Mouse (Mus musculus): ENCODE results near the gene Prkn.
A peak's percentile ranks its signal among the peaks of the same experiment; 100 is the strongest.

Gene Prkn

GRCm38 (mm10) chr17:10840148-10840707, at the start of gene Prkn, which contains the start of gene Pacrg:
Gene Prkn (plus strand): TSS chr17:10840384.
Gene Pacrg (minus strand): TSS chr17:10840311.
- peak; percentile 98 for DNase-seq (ENCODE audit: low read depth, low spot score)

GRCm38 (mm10) chr17:10791661-10792060, 48.5 kb upstream of the Prkn start:
- DNase-seq (ENCODE audit: low read depth, low spot score), result no peak

- no peak for DNase-seq (ENCODE audit: low read depth, low spot score)
Measured at GRCm38 (mm10) chr17:10806692-10807091, 33.5 kb upstream of the Prkn start.

DNA sequence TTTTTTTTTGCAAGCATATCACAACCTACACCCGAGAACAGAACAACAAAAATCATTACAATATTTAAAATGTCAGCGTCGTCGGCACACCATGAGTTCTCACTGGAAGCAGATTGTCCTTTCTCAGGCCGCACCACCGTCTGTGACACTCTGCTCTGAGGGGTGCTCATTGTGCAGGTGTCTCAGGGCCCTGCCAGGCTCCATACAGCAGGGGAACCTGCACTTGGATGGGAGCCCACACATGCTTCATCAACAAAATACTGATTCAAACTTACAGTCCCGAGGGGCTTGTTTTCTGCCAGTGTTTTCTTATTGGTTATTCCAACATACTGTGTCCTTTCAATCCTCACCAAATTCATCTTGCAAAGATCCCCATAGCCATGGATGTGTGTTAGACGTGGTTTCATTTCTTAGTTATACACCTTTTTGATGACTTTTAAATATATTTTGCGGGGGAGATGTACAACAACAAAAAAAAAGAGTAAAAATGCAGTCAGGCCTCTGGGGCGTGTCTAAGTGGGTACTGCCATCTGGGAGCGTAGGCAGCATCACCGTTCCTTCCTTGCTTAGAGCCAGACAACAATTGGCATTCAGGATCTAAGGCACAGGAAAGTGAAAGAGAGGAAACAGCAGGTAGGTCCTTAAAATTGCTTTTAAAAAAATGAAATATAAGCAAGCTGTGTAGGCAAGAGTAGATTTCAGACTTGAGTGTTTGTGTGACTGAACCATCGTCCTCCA, 32.8 kb upstream of the Prkn start:
- DNase-seq (ENCODE audit: low read depth, low spot score), result peak; percentile 40

GRCm38 (mm10) chr17:10808571-10808970, 31.6 kb upstream of the Prkn start:
- no peak for DNase-seq (ENCODE audit: low read depth, low spot score)

- peak; percentile 22 for DNase-seq (ENCODE audit: low read depth, low spot score)
Measured at GRCm38 (mm10) chr17:10818971-10819370, 21.2 kb upstream of the Prkn start.

DNA sequence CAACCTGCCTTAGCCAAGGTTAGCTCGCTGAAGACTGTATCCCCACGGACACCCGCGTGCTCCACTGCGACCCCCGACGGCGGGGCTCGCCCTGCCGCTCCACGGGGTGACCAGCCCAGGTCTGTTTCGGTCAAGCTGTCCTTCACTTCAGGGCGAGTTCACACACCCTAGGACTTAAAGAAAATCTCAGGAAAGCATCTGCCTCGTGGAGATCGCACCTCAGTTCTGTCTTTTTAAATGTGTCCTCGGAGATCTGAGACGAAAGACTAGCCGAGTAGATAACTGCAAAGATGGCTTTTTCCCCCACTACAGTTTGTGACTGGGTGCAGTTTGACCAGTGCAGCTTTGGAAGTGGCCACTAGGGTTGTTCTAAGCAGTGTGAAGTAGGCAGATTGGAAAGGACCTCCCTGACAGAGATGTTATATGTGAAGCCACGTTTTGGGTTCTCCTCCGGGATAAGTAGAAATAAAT, 582 bp downstream of the Prkn start:
- no peak for DNase-seq (ENCODE audit: low read depth, low spot score)

- no peak for DNase-seq (ENCODE audit: low read depth, low spot score)
Measured at GRCm38 (mm10) chr17:10854207-10854606, 14.0 kb downstream of the Prkn start.

- no peak for DNase-seq (ENCODE audit: low read depth, low spot score)
Measured at GRCm38 (mm10) chr17:10874208-10875187, 34.3 kb downstream of the Prkn start.

DNA sequence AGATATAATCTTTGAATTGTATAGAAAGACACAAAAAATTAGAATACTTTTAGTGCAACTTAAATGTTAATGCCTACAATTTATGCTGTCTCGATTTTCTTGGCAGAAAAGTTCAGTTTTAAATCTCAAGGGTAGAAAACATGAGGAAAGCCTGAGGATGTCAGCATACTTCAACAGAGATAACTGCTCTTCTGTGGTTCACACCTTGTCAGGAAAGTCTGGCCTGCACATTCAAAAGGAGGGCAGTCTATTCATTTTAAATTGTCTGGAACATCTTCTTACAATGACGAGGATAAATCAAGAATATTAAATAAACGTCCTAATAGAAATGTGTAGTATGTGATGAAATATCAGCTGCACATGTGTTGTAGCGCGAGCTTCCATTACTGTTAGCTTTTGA, 38.8 kb downstream of the Prkn start:
- no peak for DNase-seq (ENCODE audit: low read depth, low spot score)

DNA sequence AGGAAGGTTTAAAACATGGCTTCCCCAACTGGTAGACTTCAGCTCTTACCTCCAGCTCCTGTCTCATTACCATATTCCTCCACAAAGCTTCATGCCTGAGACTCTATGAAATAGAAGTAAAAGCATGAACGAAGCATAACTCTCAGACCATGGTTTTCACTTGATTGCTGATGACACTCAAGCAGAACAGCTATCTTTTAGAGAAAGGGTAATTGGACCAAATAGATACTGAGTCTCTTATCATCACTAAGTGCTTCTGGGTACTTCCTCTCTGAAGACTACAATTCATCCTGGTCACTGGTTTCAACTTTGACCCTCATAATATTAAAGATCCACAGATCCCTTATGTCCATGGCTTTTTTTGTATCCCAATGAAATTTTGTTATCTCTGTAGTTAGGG, 42.1 kb downstream of the Prkn start:
- DNase-seq (ENCODE audit: low read depth, low spot score), result no peak

DNA sequence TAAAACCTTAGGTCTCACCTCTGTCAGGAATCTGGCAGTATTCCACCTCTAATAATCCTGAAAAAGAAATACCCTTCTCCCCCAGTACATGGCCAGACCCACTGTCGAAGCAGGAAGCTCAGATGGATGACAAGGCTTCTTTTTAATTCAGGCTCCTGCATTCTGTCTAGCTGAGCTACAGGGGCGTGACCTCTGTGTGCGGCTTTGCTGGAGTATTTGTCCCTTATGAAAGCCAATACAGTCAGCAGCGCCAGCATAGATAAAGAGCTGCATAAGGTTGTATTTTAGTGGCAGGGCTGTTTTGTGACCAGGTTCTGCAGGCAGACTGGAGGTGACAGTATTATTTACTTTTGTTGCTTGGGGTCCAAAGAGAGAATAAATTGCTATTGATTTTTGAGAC, 47.7 kb downstream of the Prkn start:
- no peak for DNase-seq (ENCODE audit: low read depth, low spot score)

DNA sequence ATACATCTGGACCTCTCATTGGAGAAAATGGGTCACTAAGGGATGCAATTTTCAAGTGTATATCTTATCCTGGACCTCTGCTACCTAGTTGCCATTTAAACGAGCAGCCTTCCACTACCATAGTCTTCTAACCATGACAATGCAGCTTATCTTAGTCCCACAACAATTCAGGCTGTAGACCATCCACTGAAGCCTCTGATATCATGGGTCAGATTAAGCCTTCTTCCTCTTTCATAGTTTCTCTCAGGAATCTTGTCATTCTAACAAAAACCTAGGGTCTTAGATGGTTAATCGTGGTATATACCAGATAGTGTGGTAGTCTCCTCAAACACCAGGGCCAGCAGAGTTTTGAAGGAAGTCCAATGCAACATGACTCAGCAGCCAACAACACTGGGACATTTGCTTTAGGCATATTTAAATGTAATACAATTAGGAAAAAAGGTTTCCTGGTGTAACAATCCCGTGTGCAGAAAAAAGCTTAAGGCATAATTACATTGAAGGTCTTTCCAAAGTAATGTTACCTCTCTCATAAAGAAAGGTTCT, 61.6 kb downstream of the Prkn start:
- DNase-seq (ENCODE audit: low read depth, low spot score), result no peak

DNA sequence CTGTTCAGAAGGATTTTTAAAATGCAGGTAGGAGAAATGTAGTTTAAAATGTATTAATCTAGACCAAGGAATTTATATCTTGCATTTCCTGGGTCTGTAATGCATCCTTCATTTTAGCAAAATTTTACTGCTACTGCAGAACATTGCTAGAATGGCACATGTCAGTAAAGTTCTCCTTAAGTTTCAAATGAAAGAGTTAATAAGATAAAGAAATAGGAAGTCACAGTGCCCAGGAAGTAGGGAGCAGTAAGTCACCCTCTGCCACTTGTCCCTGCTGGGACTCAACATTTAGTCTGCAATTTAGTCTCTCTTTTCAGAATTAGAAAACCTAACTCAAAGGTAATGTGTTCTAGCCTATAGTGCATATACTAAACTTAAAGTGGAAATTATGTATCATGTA, 96.5 kb downstream of the Prkn start:
- no peak for DNase-seq (ENCODE audit: low read depth, low spot score)

- no peak for DNase-seq (ENCODE audit: low read depth, low spot score)
Measured at GRCm38 (mm10) chr17:10937844-10938243, 97.7 kb downstream of the Prkn start.

DNA sequence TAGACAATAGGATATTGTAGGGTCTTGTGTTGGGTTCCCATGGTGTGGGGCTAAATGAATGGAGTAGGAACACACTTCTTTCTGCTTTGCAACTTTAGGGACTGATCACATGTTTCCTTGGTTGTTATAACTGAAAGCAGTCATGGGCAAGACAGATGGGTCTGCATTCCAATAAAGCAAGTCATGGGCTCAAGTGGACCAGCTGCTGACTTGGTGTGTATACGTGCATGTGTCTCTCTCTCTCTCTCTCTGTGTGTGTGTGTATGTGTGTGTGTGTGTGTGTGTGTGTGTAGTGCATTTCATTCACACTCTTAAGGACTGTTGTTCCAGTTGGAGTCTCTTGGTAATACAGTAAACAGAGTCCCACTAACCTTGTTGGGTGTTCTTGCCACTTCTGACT, 98.6 kb downstream of the Prkn start:
- DNase-seq (ENCODE audit: low read depth, low spot score), result no peak

- DNase-seq (ENCODE audit: low read depth, low spot score), result no peak
Measured at GRCm38 (mm10) chr17:10946552-10946951, 106.4 kb downstream of the Prkn start.

DNA sequence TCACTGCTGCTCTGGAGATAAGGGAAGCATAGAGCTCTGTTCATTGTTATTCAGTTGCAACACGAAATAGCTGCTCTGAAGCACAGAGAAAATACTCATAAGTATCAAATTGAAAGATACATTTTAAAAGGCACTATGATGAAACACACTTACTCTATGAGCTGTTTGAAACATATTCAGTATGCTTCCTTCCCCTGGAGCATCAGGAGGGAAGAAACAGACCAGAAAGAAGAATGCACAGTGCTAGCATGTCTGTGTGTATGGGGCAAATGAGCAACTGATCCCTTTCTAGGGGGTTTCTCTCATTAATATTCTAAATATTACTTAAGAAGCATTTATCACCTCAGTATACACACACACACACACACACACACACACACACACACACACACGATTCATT, 107.4 kb downstream of the Prkn start:
- DNase-seq (ENCODE audit: low read depth, low spot score), result no peak

DNA sequence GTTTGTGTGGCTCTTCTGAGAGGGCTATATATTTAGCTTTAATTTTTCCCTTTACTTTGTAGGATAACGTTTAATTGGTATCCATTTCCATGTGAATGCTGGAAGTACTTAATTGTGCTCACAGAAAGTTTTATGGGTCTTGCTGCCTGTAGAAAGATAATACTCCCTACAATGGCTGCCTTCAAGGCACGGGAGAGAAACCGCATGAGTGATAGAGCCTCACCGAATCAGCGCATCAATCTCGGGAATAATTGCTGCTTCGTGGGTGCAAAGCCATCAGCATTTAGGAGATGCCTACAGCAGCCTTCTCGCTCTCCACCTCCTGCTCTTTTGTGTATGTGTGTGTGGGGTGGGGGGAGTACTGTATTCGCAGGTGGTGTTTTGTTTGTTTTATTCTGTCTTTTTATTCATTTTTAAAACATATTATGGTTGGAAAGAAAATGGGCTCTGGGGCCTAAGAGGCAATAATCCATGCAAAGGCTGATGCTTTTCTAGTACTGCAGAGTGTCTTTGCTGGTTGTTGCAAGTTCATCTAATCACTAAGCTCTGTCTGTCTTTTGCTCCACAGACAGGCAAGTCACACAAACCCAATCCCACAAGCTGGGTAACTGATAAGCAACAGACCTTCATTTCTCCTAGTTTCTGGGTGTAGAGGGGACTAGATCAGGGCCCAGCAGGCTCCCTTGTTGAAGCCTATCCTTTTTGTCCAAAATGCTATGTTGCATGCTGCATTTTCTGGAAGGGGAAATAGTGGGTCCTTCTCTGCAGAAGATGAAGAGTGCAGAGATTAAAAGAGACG, 119.1 kb downstream of the Prkn start:
- DNase-seq (ENCODE audit: low read depth, low spot score), result no peak

GRCm38 (mm10) chr17:10962151-10962550, 122.0 kb downstream of the Prkn start:
- no peak for DNase-seq (ENCODE audit: low read depth, low spot score)

- DNase-seq (ENCODE audit: low read depth, low spot score), result no peak
Measured at GRCm38 (mm10) chr17:10982136-10982535, 142.0 kb downstream of the Prkn start.

All from telencephalon, adult 2 months (tissue).